8 mouse cellular contexts compared by ENCODE assay signal in the genomic region with DNA sequence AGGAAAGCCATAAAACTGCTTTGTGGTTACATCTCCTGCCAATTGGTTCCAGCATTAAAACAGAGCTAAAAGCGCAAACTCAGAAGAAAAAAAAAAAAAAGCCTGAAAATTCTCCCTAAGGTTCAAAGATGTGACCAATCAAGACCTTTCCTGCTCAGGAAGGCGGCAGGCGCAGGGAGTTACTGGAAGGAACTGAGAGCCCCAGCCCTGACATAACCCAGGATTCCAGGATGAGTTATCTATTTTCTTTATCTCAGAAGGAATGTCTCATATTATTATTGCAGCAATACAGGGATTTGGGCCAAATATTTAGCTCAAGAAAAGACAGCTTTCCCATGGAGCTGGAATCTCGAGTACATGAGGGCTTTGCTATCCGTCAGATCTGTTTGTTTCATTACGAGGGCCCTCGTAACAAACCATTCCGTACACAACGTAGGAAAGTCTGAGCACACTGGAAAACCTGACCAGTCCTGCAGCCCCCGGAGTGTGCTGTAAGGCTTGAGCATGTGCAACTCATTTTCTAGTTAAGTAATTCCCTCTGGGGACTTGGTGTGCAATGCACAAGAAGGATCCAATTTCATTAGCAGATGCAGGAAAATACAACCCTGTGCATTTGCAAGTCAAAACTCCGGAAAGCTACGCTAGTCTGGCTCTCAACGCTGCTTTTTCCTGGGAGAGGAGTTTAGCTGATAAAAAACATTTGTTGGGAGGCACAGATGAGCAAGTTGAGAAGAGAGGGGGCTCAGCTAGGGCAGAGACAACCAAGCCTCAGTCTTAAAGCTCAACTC. TPM values are rescaled to one million over a fixed set of nuclear protein-coding genes. Genes with fewer than 3 reads are reported as not detected.
DNase-seq lines count a peak whose midpoint lies in the region; ATAC-seq and TF ChIP-seq lines count a peak whose summit lies in the region.

No protein-coding gene starts in this region.

- peak; percentile 71 for DNase-seq in 416B (ENCODE audit: low read depth)
- DNase-seq in gastrocnemius, adult 8-10 months (ENCODE audit: low spot score in 2 of 2) = peak; percentile 31 to 49
- DNase-seq in hindlimb bud, embryonic 11.5 days (ENCODE audit: extremely low spot score, low read depth, low spot score) = peak; percentile 88
- no peak for DNase-seq in liver, embryonic 14.5 days (ENCODE audit: low read depth in 3 of 3, low spot score in 3 of 3)
- DNase-seq in spleen, postnatal 10 days (ENCODE audit: low spot score in 2 of 2) = no peak
- DNase-seq in spleen, adult 12 weeks (ENCODE audit: low spot score) = no peak

- TF ChIP-seq POLR2A in bone marrow, adult 2 months (IDR thresholded peaks at IDR 0.05; ENCODE audit: borderline replicate concordance, control insufficient read depth, low read depth, low read length) = no peak

- no peaks in the 10 kb centered on the region for H3K9me3 ChIP-seq in liver, embryonic 14.5 days (ENCODE audit: control insufficient read depth, low read length)
- H3K9me3 ChIP-seq in neural tube, embryonic 15.5 days (replicated peaks) = no peaks in the 10 kb centered on the region

- TF ChIP-seq CTCF in bone marrow, adult 2 months (IDR thresholded peaks at IDR 0.05; ENCODE audit: control insufficient read depth, insufficient read depth, low read length) = no peak
- no peak for TF ChIP-seq CTCF in liver, embryonic 14.5 days (IDR thresholded peaks at IDR 0.05; ENCODE audit: low read depth)

- H3K27ac ChIP-seq in bone marrow, adult 2 months (ENCODE audit: control insufficient read depth, insufficient read depth, low read depth, low read length, poor library complexity) = no peak overlapping the region
- H3K27ac ChIP-seq in liver, embryonic 14.5 days = no peak overlapping the region
- peak overlapping the region; percentile 85 for H3K27ac ChIP-seq in neural tube, embryonic 15.5 days (replicated peaks)

- 62% methylated on average over 13 of the region's 13 CpGs for WGBS in bone marrow, adult 2 months
- WGBS in liver, embryonic 14.5 days (ENCODE audit: insufficient replicate concordance) = 46% methylated on average over 13 of the region's 13 CpGs
- WGBS in neural tube, embryonic 15.5 days = 6% methylated on average over 13 of the region's 13 CpGs

- H3K36me3 ChIP-seq in liver, embryonic 14.5 days (replicated peaks; ENCODE audit: control insufficient read depth, insufficient read depth, low read depth) = no peaks in the 10 kb centered on the region
- H3K36me3 ChIP-seq in neural tube, embryonic 15.5 days = peaks cover 6% of the 10 kb centered on the region; the same call in 1 of the 2 replicates

- no peak overlapping the region for H3K9ac ChIP-seq in liver, embryonic 14.5 days (replicated peaks)
- H3K9ac ChIP-seq in neural tube, embryonic 15.5 days (replicated peaks) = peak overlapping the region; percentile 43; the same call in 1 of the 2 replicates

- no peak for TF ChIP-seq EP300 in liver, embryonic 14.5 days (IDR thresholded peaks at IDR 0.05; ENCODE audit: low read depth)

- no peak for ATAC-seq in liver, embryonic 14.5 days (ENCODE audit: insufficient read depth)
- ATAC-seq in neural tube, embryonic 15.5 days (ENCODE audit: low FRiP score) = peak; percentile 72

- H3K27me3 ChIP-seq in liver, embryonic 14.5 days (ENCODE audit: control insufficient read depth, insufficient read depth, low read length) = no peaks in the 10 kb centered on the region
- no peaks in the 10 kb centered on the region for H3K27me3 ChIP-seq in neural tube, embryonic 15.5 days (replicated peaks)

- H3K4me1 ChIP-seq in bone marrow, adult 2 months (ENCODE audit: control insufficient read depth, insufficient read depth, low read length) = peaks cover 6% of the 10 kb centered on the region; the same call in 1 of the 2 replicates
- no peaks in the 10 kb centered on the region; a peak in 2 of 4 replicates for H3K4me1 ChIP-seq in liver, embryonic 14.5 days (replicated peaks; ENCODE audit: control insufficient read depth in 2 of 2, insufficient read depth in 2 of 2, low read length in 1 of 2)
- peaks cover 28% of the 10 kb centered on the region for H3K4me1 ChIP-seq in neural tube, embryonic 15.5 days

- H3K4me3 ChIP-seq in bone marrow, adult 2 months (replicated peaks; ENCODE audit: control insufficient read depth, low read depth, low read length) = peak overlapping the region; percentile 54
- H3K4me3 ChIP-seq in liver, embryonic 14.5 days (ENCODE audit: insufficient read depth in 1 of 2, low read depth in 2 of 2, low read length in 2 of 2) = peak overlapping the region; percentile 18 to 44
- peak overlapping the region; percentile 32 for H3K4me3 ChIP-seq in neural tube, embryonic 15.5 days (replicated peaks)

- H3K4me2 ChIP-seq in liver, embryonic 14.5 days (ENCODE audit: low read depth) = peak overlapping the region; percentile 31
- H3K4me2 ChIP-seq in neural tube, embryonic 15.5 days = peak overlapping the region; percentile 47

RNA-seq across cellular contexts. Expression of gene Cers5, which starts 45.8 kb away (rescaled TPM):
- polyA plus RNA-seq in bone marrow, adult 2 months (2011; ENCODE audit: insufficient read depth, insufficient read length, low replicate concordance, missing spikeins) = 10.8 and 33.1 TPM in 2 replicates
- 1 to 10 TPM; 3.1 to 4.9 (median 3.5) TPM for total RNA-seq in gastrocnemius, adult 8-10 months (2022)
- 4.4 and 5.4 TPM in 2 replicates for polyA plus RNA-seq in liver, embryonic 14.5 days (2012; rRNA removed)
- polyA plus RNA-seq in liver, embryonic 14.5 days (2014; fragmentation: Nextera tagmentation; extraction: Ambion mirVana) = 7.7 and 8.7 TPM in 2 replicates
- 82.2 and 92.1 TPM in 2 replicates for polyA plus RNA-seq in neural tube, embryonic 15.5 days (2015; fragmentation: Nextera tagmentation; extraction: Ambion mirVana)

RNA-seq across cellular contexts. Expression of gene Lima1, which starts 56.7 kb away (rescaled TPM):
- polyA plus RNA-seq in bone marrow, adult 2 months (2011; ENCODE audit: insufficient read depth, insufficient read length, low replicate concordance, missing spikeins) = 6.5 and 7.5 TPM in 2 replicates
- 1 to 10 TPM; 5.8 to 9.4 (median 6.5) TPM for total RNA-seq in gastrocnemius, adult 8-10 months (2022)
- polyA plus RNA-seq in liver, embryonic 14.5 days (2012; rRNA removed) = 3.3 and 5.1 TPM in 2 replicates
- polyA plus RNA-seq in liver, embryonic 14.5 days (2014; fragmentation: Nextera tagmentation; extraction: Ambion mirVana) = 6.2 and 7.0 TPM in 2 replicates
- polyA plus RNA-seq in neural tube, embryonic 15.5 days (2015; fragmentation: Nextera tagmentation; extraction: Ambion mirVana) = 15.6 and 26.5 TPM in 2 replicates

Comparison
In these comparisons a context has a peak if more than half of its experiments do, and no peak if none do; other contexts are left out.
1. DNase-seq: peak in 416B (single experiment), gastrocnemius, adult 8-10 months (2 of 2) and hindlimb bud, embryonic 11.5 days (single experiment); none in liver, embryonic 14.5 days (0 of 3), spleen, postnatal 10 days (0 of 2) and spleen, adult 12 weeks (single experiment).
2. Peak in every context shown above with its lines, with median percentiles within 50 percentile points of each other: H3K4me3 ChIP-seq.